Mouse (Mus musculus): ENCODE data around the gene Olfr285. TPM values are rescaled to one million over a fixed set of nuclear protein-coding genes. Genes with fewer than 3 reads are reported as not detected.

Olfr285 gene
- polyA plus RNA-seq, 1 experiment from 2014 or later, result not detected

Other genes with a start within 250 kb of the Olfr285 start
- 108 and 111 TPM in 2 replicates for gene Pfkm, start 224.8 kb downstream of the Olfr285 start, polyA plus RNA-seq (2014; fragmentation: Nextera tagmentation; extraction: Ambion mirVana)
- 21.2 and 22.7 TPM in 2 replicates for gene Senp1, start 223.6 kb downstream of the Olfr285 start, polyA plus RNA-seq (2014; fragmentation: Nextera tagmentation; extraction: Ambion mirVana)
- gene Asb8, start 151.7 kb downstream of the Olfr285 start, polyA plus RNA-seq (2014; fragmentation: Nextera tagmentation; extraction: Ambion mirVana), result 109 and 111 TPM in 2 replicates
- gene Ccdc184, start 150.2 kb downstream of the Olfr285 start, polyA plus RNA-seq (2014; fragmentation: Nextera tagmentation; extraction: Ambion mirVana), result 1.1 and 1.3 TPM in 2 replicates
- gene Olfr288, start 121.8 kb downstream of the Olfr285 start, polyA plus RNA-seq (2014; fragmentation: Nextera tagmentation; extraction: Ambion mirVana), result not detected in 2 replicates
- gene Gm44579, start 96.4 kb downstream of the Olfr285 start, polyA plus RNA-seq (2014; fragmentation: Nextera tagmentation; extraction: Ambion mirVana), result not detected in 2 replicates
- not detected in 2 replicates for gene Olfr287, start 96.3 kb downstream of the Olfr285 start, polyA plus RNA-seq (2014; fragmentation: Nextera tagmentation; extraction: Ambion mirVana)
- not detected in 2 replicates for gene Olfr286, start 82.9 kb downstream of the Olfr285 start, polyA plus RNA-seq (2014; fragmentation: Nextera tagmentation; extraction: Ambion mirVana)
- not detected in 2 replicates for gene H1fnt, start 60.1 kb downstream of the Olfr285 start, polyA plus RNA-seq (2014; fragmentation: Nextera tagmentation; extraction: Ambion mirVana)
- gene Zfp641, start 21.2 kb downstream of the Olfr285 start, polyA plus RNA-seq (2014; fragmentation: Nextera tagmentation; extraction: Ambion mirVana), result 1.5 and 1.6 TPM in 2 replicates
- gene Olfr284, start 23.6 kb upstream of the Olfr285 start, polyA plus RNA-seq (2014; fragmentation: Nextera tagmentation; extraction: Ambion mirVana), result not detected in 2 replicates
- not detected in 2 replicates for gene Olfr283, start 63.6 kb upstream of the Olfr285 start, polyA plus RNA-seq (2014; fragmentation: Nextera tagmentation; extraction: Ambion mirVana)
- not detected in 2 replicates for gene Olfr282, start 113.9 kb upstream of the Olfr285 start, polyA plus RNA-seq (2014; fragmentation: Nextera tagmentation; extraction: Ambion mirVana)
- not detected in 2 replicates for gene Olfr281, start 135.2 kb upstream of the Olfr285 start, polyA plus RNA-seq (2014; fragmentation: Nextera tagmentation; extraction: Ambion mirVana)
- not detected in 2 replicates for gene OR5BS1P, start 152.5 kb upstream of the Olfr285 start, polyA plus RNA-seq (2014; fragmentation: Nextera tagmentation; extraction: Ambion mirVana)
- 0.27 TPM in 1 of 2 replicates, not detected in the other for gene Lalba, start 165.4 kb upstream of the Olfr285 start, polyA plus RNA-seq (2014; fragmentation: Nextera tagmentation; extraction: Ambion mirVana)
- not detected in 2 replicates for gene Olfr279, start 175.0 kb upstream of the Olfr285 start, polyA plus RNA-seq (2014; fragmentation: Nextera tagmentation; extraction: Ambion mirVana)
- gene Kansl2, start 216.9 kb upstream of the Olfr285 start, polyA plus RNA-seq (2014; fragmentation: Nextera tagmentation; extraction: Ambion mirVana), result 69.0 and 74.1 TPM in 2 replicates